12 mouse cellular contexts compared by ENCODE assay signal in genomic region chr5:106773201-106773934, GRCm38 (mm10).
DNase-seq lines count a peak whose midpoint lies in the region; ATAC-seq and TF ChIP-seq lines count a peak whose summit lies in the region.
"Had no signal": no experiment of that assay in that cellular context is flagged by ENCODE, and none has a peak within 500 bp of the region (broad histone marks: within the 10 kb centered on the region; RNA-seq: fewer than 3 reads in every experiment).

No protein-coding gene starts in this region.

- H3K4me3 ChIP-seq in kidney, postnatal 0 days (replicated peaks; ENCODE audit: low read depth, low read length) = no peak overlapping the region
- H3K4me3 ChIP-seq in kidney, adult 2 months (ENCODE audit: insufficient read depth, low read depth, low read length) = no peak overlapping the region
- H3K4me3 ChIP-seq in forebrain, postnatal 0 days (ENCODE audit: low read depth, low read length) = no peak overlapping the region
- H3K4me3 ChIP-seq in midbrain, embryonic 12.5 days = no peak overlapping the region
- H3K4me3 ChIP-seq: liver, embryonic 12.5 days had no signal

- H3K9ac ChIP-seq in kidney, postnatal 0 days (ENCODE audit: low read depth, low read length) = no peak overlapping the region
- H3K9ac ChIP-seq in forebrain, postnatal 0 days = no peak overlapping the region
- no peak overlapping the region for H3K9ac ChIP-seq in midbrain, embryonic 12.5 days (replicated peaks)
- H3K9ac ChIP-seq: liver, embryonic 12.5 days had no signal

- no peaks in the 10 kb centered on the region for H3K9me3 ChIP-seq in kidney, postnatal 0 days (replicated peaks; ENCODE audit: low read length)
- no peaks in the 10 kb centered on the region for H3K9me3 ChIP-seq in forebrain, postnatal 0 days (ENCODE audit: low read length)
- H3K9me3 ChIP-seq in midbrain, embryonic 12.5 days = no peaks in the 10 kb centered on the region
- H3K9me3 ChIP-seq: liver, embryonic 12.5 days had no signal

- no peak for ATAC-seq in kidney, postnatal 0 days (replicated peaks; ENCODE audit: low FRiP score, low read depth)
- ATAC-seq in forebrain, postnatal 0 days = peak; percentile 76
- ATAC-seq in midbrain, embryonic 12.5 days (ENCODE audit: low FRiP score, low read depth) = peak; percentile 69
- no peak for ATAC-seq in megakaryocyte progenitor cell, adult 5-6 weeks (replicated peaks; ENCODE audit: poor library complexity)
- ATAC-seq: CD4-positive, CD25-positive, alpha-beta regulatory T cell, adult 4 months; liver, embryonic 12.5 days had no signal

- no peak overlapping the region for H3K4me2 ChIP-seq in kidney, postnatal 0 days (ENCODE audit: low read length)
- H3K4me2 ChIP-seq in forebrain, postnatal 0 days (ENCODE audit: low read depth) = no peak overlapping the region
- H3K4me2 ChIP-seq in midbrain, embryonic 12.5 days (replicated peaks) = no peak overlapping the region
- H3K4me2 ChIP-seq: liver, embryonic 12.5 days had no signal

- no peaks in the 10 kb centered on the region for H3K27me3 ChIP-seq in kidney, postnatal 0 days (ENCODE audit: insufficient read depth, low read length)
- H3K27me3 ChIP-seq in kidney, adult 2 months (replicated peaks; ENCODE audit: control insufficient read depth, insufficient read depth, low read length) = no peaks in the 10 kb centered on the region
- no peaks in the 10 kb centered on the region for H3K27me3 ChIP-seq in forebrain, postnatal 0 days (ENCODE audit: insufficient read depth, low read length)
- H3K27me3 ChIP-seq in midbrain, embryonic 12.5 days = no peaks in the 10 kb centered on the region
- H3K27me3 ChIP-seq: liver, embryonic 12.5 days had no signal

- no peaks in the 10 kb centered on the region for H3K4me1 ChIP-seq in kidney, postnatal 0 days (replicated peaks; ENCODE audit: insufficient read depth, low read length)
- H3K4me1 ChIP-seq in kidney, adult 2 months (ENCODE audit: control insufficient read depth, insufficient read depth, low read length) = no peaks in the 10 kb centered on the region
- H3K4me1 ChIP-seq in forebrain, postnatal 0 days (ENCODE audit: insufficient read depth) = no peaks in the 10 kb centered on the region; the same call in 1 of the 2 replicates
- H3K4me1 ChIP-seq in midbrain, embryonic 12.5 days = peaks cover 31% of the 10 kb centered on the region
- H3K4me1 ChIP-seq: liver, embryonic 12.5 days had no signal

- no peak overlapping the region for H3K27ac ChIP-seq in kidney, postnatal 0 days
- no peak overlapping the region for H3K27ac ChIP-seq in kidney, adult 2 months (ENCODE audit: insufficient read depth, low read depth, low read length)
- H3K27ac ChIP-seq in forebrain, postnatal 0 days (ENCODE audit: low read depth, low read length) = peak overlapping the region; percentile 24; the same call in 1 of the 2 replicates
- peak overlapping the region; percentile 54 for H3K27ac ChIP-seq in midbrain, embryonic 12.5 days (replicated peaks)
- H3K27ac ChIP-seq: liver, embryonic 12.5 days had no signal

- no peak for TF ChIP-seq CTCF in kidney, postnatal 0 days (IDR thresholded peaks at IDR 0.05; ENCODE audit: low read depth)
- TF ChIP-seq CTCF in kidney, adult 2 months (conservative IDR thresholded peaks at IDR 0.05; ENCODE audit: insufficient read depth, insufficient read length, low read depth, low read length) = no peak
- no peak for TF ChIP-seq CTCF in brain, embryonic 14.5 days (IDR thresholded peaks at IDR 0.05; ENCODE audit: borderline replicate concordance, extremely low read depth, insufficient read depth, insufficient read length)
- no peak for TF ChIP-seq CTCF in forebrain, postnatal 0 days (IDR thresholded peaks at IDR 0.05; ENCODE audit: low read depth)

- TF ChIP-seq POLR2A in kidney, adult 2 months (IDR thresholded peaks at IDR 0.05; ENCODE audit: low read depth, low read length) = no peak
- TF ChIP-seq POLR2A in brain, embryonic 14.5 days (IDR thresholded peaks at IDR 0.05; ENCODE audit: borderline replicate concordance, extremely low read depth, insufficient read depth, insufficient read length, poor library complexity, severe bottlenecking) = no peak

- no peaks in the 10 kb centered on the region for H3K36me3 ChIP-seq in kidney, postnatal 0 days (ENCODE audit: insufficient read depth, low read length)
- no peaks in the 10 kb centered on the region for H3K36me3 ChIP-seq in kidney, adult 2 months (ENCODE audit: control insufficient read depth, insufficient read depth, low read length)
- H3K36me3 ChIP-seq in forebrain, postnatal 0 days (ENCODE audit: insufficient read depth) = no peaks in the 10 kb centered on the region
- H3K36me3 ChIP-seq in midbrain, embryonic 12.5 days = no peaks in the 10 kb centered on the region
- H3K36me3 ChIP-seq: liver, embryonic 12.5 days had no signal

- peak; percentile 65 for DNase-seq in kidney, postnatal 0 days (ENCODE audit: low spot score)
- no peak for DNase-seq in kidney, adult 2 months
- peak; percentile 69 for DNase-seq in brain, embryonic 14.5 days (ENCODE audit: low read depth)
- DNase-seq in forebrain, postnatal 0 days = peak; percentile 52
- DNase-seq in adrenal gland, adult 8-10 months = no peak
- DNase-seq in heart, adult 18-20 months = no peak
- DNase-seq: kidney, postnatal 36 days; thymus, postnatal 4 days had no signal

- 62% methylated on average over 3 of the region's 3 CpGs for WGBS in kidney, postnatal 0 days
- WGBS in kidney, adult 2 months = 65% methylated on average over 3 of the region's 3 CpGs
- WGBS in forebrain, postnatal 0 days = 19% methylated on average over 3 of the region's 3 CpGs
- WGBS in midbrain, embryonic 12.5 days = 24% methylated on average over 3 of the region's 3 CpGs

Comparison
In these comparisons a context has a peak if more than half of its experiments do, and no peak if none do; other contexts are left out.
1. DNase-seq: peak in kidney, postnatal 0 days (single experiment), brain, embryonic 14.5 days (single experiment) and forebrain, postnatal 0 days (single experiment); none in kidney, adult 2 months (single experiment), adrenal gland, adult 8-10 months (single experiment) and heart, adult 18-20 months (0 of 2).
2. ATAC-seq: peak in forebrain, postnatal 0 days (single experiment) and midbrain, embryonic 12.5 days (single experiment); none in kidney, postnatal 0 days (single experiment) and megakaryocyte progenitor cell, adult 5-6 weeks (single experiment).
3. H3K27ac ChIP-seq: peak in forebrain, postnatal 0 days (single experiment) and midbrain, embryonic 12.5 days (single experiment); none in kidney, postnatal 0 days (single experiment) and kidney, adult 2 months (single experiment).